Mouse (Mus musculus): ENCODE data around the gene Ppfibp1. TPM values are rescaled to one million over a fixed set of nuclear protein-coding genes. Genes with fewer than 3 reads are reported as not detected.
A peak's percentile ranks its signal among the peaks of the same experiment; 100 is the strongest.

Ppfibp1 gene
- 15.2 and 17.7 TPM in 2 replicates for polyA plus RNA-seq (2015; fragmentation: Nextera tagmentation; extraction: Ambion mirVana)

DNA sequence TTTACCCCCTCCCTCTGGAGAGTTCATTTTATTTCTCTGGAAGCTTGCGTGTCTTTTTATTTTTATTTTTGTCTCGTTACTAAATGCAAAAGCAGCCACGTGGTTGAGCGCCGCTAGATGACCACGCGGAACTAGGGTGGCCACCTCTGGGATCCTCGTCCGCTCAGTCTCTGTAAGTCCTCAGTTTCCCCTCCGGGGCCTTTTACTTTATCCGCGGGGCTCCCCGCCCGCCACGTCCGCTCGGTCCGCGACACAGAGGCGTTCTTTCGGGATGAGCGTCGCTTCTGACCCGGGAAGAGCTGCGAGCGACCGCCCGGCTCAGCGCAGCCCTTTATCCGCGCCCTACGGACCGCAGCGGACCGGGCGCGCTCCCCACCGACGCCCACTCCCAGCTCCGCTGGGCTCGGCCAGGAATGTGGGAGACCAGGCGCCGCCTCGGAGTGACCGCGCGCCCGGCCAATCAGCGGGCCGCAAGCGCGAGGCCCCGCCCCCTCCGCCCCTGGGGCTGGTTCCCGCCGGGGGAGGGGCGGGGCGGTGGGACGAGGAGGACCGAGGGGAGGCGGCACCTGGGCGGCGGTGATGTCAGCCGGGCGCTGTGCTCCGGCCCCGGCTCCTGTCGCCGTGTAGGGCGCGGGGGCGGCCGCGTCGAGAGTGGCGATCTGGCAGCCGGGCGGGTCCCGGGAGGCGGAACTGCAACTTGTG lies at the start of gene Ppfibp1:
Gene Ppfibp1, plus strand, starts transcription at position 530 of the 702 bp plus-strand sequence.
- Histone ChIP-seq H3K27ac (replicated peaks) (no peak within 1 kb of the TSS; the same call in 1 of the 2 replicates), H3K4me1 (replicated peaks) (0 out of 2 replicates have a peak, but pooled peaks cover 10% of the 10 kb centered on the region), H3K4me2 (peak within 1 kb of the TSS; percentile 81), H3K4me3 (peak within 1 kb of the TSS; percentile 73), H3K27me3 (peaks cover 64% of the 10 kb centered on the region), H3K9ac (peak within 1 kb of the TSS; percentile 84), H3K36me3 (no peaks in the 10 kb centered on the region), H3K9me3 (no peaks in the 10 kb centered on the region)
- peak; percentile 97 for ATAC-seq (ENCODE audit: low read depth)
- under 1% methylated on average over 77 of the region's 80 CpGs for WGBS

DNA sequence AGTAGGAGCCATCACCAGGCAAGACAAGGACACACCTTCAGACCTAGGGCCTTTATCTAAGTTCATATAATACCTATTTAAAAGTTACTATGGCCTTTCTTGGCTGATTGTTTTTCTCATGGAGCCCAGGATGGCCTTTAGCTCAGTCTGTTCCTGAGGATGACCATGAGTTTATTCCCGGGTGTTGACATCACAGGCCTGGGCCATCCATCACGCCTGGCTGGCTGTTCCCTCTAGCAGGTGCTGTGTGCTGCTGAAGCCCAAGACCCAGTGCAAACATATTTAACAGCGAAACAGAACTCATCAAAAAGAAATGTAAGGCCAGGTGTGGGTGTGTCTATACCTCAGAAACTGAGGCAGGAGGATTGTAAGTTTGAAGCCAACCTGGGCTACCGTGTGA lies 49.4 kb upstream of the Ppfibp1 start:
- Histone ChIP-seq H3K27ac (replicated peaks) (no peak overlapping the region), H3K4me1 (replicated peaks) (no peaks in the 10 kb centered on the region; the same call in 1 of the 2 replicates), H3K4me2 (no peak overlapping the region), H3K9ac (no peak overlapping the region), H3K9me3 (no peaks in the 10 kb centered on the region), H3K36me3 (no peaks in the 10 kb centered on the region), H3K27me3 (no peaks in the 10 kb centered on the region), H3K4me3 (no peak overlapping the region)
- no peak for ATAC-seq (ENCODE audit: low read depth)
- 89% methylated on average over 4 of the region's 4 CpGs for WGBS

DNA sequence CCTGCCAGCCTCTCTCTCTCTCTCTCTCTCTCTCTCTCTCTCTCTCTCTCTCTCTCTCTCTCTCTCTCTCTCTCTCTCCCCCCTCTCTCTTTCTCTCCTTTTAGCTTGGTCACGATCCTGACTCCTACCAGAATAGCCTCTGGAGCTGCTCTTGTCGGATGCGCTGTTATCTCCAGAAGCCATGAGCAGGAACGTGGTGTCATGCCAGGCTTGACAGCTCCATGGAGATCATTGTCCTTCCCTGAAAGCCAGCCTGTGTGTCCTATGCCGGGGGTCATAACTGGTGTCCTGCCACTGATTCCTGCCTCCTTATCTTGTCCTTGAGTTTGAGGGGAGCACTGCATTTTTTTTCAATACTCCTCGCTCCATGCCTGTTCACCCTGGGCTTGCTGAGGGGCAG lies 43.4 kb upstream of the Ppfibp1 start:
- H3K9ac ChIP-seq, result no peak overlapping the region
- no peaks in the 10 kb centered on the region for H3K9me3 ChIP-seq
- 88% methylated on average over 6 of the region's 6 CpGs for whole genome bisulfite sequencing
- H3K4me1 ChIP-seq (replicated peaks), result no peaks in the 10 kb centered on the region
- H3K4me2 ChIP-seq, result no peak overlapping the region
- no peak overlapping the region for H3K4me3 ChIP-seq
- H3K36me3 ChIP-seq, result no peaks in the 10 kb centered on the region
- H3K27me3 ChIP-seq, result no peaks in the 10 kb centered on the region
- H3K27ac ChIP-seq (replicated peaks), result no peak overlapping the region
- no peak for ATAC-seq (ENCODE audit: low read depth)

DNA sequence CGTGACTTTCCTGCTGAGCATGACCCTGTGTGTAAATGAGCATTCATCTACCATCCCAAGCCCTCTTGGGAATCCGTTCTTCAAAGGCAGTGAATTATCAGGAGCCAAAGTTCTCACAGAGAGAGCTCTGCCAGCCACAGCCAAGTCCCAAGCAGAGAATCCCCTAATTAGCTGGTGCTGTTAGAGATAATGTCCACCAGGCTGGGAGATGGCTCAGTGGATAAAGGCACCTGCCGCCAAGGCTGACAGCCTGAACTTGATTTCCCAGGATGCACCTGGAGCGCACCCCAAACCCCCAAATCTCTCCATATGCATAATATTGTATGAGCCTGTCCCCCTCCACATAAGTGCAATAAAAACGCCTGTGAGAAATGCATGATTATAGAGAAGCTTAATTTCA lies 42.9 kb upstream of the Ppfibp1 start:
- Histone ChIP-seq H3K27me3 (no peaks in the 10 kb centered on the region), H3K4me2 (no peak overlapping the region), H3K9ac (no peak overlapping the region), H3K4me1 (replicated peaks) (no peaks in the 10 kb centered on the region), H3K36me3 (no peaks in the 10 kb centered on the region), H3K4me3 (no peak overlapping the region), H3K9me3 (no peaks in the 10 kb centered on the region), H3K27ac (replicated peaks) (no peak overlapping the region)
- ATAC-seq (ENCODE audit: low read depth), result no peak
- WGBS, result 75% methylated on average over 5 of the region's 5 CpGs

DNA sequence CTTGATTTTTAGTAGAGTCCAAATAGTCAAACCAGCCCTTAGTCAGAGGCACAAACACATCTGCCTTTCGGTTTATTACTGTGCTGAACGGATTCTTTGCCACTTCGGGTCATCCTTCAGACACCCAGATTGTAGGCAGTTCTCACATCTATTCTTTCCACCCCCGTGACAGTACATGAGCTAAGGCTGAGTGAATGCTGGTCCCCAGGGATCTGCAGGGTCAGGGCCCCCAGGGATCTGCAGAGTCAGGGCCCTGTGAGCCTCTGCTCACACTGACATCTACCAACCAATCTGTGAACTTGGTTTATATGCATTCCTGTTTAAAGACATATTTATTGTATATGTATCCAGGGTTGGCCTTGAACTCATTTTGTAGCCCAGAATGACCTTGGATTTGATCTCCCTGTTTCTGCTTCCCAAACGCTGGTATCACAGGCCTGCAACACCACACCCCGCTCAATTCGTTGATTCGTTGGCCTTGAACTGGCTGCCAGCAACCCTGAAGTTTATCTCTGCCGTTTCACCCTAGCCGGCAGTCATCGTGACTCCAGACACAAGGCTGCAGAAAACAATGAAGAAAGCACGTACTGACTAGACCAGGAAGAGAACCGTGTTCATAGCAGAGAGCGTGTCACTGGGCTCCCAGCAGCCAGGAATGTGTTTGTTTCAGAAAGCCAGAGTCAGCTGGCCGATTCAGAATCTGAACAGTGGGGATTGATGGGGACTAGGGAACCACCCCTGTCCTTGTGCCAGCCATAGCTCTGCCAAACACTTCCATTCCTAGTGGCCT lies 42.1 kb upstream of the Ppfibp1 start:
- 78% methylated on average over 15 of the region's 15 CpGs for WGBS
- peak; percentile 65; the same call in 1 of the 2 replicates for ATAC-seq (ENCODE audit: low read depth)

DNA sequence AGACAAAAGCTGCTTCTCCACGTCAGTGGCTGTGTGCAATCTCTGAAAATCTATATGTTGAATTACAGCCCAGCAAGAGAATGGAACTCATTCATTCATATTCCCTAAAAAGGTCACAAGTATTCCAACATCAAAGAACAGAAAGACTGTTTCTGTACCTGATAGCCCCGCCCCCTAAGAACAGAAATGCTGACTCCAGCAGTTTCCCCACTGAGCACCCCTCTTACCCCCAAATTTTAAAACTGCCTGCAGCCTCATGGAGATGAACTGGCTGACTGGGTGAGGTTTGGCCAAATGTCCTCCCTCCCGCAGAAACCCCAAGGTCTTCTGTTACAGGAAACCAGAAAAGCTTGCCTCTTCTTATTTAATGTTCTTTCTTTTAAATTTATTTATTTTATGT lies 40.9 kb upstream of the Ppfibp1 start:
- H3K9me3 ChIP-seq, result no peaks in the 10 kb centered on the region
- 80% methylated on average over 3 of the region's 3 CpGs for WGBS
- no peak overlapping the region for H3K4me3 ChIP-seq
- ATAC-seq (ENCODE audit: low read depth), result no peak
- H3K4me2 ChIP-seq, result no peak overlapping the region
- H3K4me1 ChIP-seq (replicated peaks), result no peaks in the 10 kb centered on the region
- H3K36me3 ChIP-seq, result no peaks in the 10 kb centered on the region
- no peak overlapping the region for H3K27ac ChIP-seq (replicated peaks)
- no peaks in the 10 kb centered on the region for H3K27me3 ChIP-seq
- H3K9ac ChIP-seq, result no peak overlapping the region

More for the DNA sequence above, 42.1 kb upstream of the Ppfibp1 start:
- Histone ChIP-seq H3K27ac (replicated peaks) (0 out of 2 replicates have a peak overlapping the region, but pooled peaks have one; percentile 18), H3K4me1 (replicated peaks) (no peaks in the 10 kb centered on the region), H3K36me3 (no peaks in the 10 kb centered on the region), H3K4me2 (no peak overlapping the region), H3K9ac (no peak overlapping the region), H3K9me3 (no peaks in the 10 kb centered on the region), H3K27me3 (no peaks in the 10 kb centered on the region), H3K4me3 (no peak overlapping the region)

DNA sequence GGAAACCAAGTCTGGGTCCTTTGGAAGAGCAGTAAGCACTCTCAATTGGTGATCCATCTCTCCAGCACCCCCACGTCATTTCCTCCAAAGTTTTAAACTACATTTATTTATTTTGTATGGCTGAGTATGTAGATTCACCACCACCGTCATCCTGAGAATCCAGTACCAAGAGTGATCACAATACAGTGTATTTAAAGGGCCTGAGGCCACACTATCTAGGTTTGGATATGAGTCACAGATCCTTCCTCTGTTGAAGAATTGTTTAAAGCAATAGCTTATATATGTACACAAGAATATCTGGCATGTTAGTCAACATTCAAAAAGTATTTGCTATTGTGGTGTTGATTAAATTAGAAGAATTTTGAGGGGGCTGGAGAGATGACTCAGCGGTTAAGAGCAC lies 40.0 kb upstream of the Ppfibp1 start:
- Histone ChIP-seq H3K27ac (replicated peaks) (no peak overlapping the region), H3K9me3 (no peaks in the 10 kb centered on the region), H3K9ac (no peak overlapping the region), H3K4me3 (no peak overlapping the region), H3K4me1 (replicated peaks) (no peaks in the 10 kb centered on the region), H3K27me3 (no peaks in the 10 kb centered on the region), H3K36me3 (no peaks in the 10 kb centered on the region), H3K4me2 (no peak overlapping the region)
- WGBS, result 87% methylated on average over 3 of the region's 3 CpGs
- ATAC-seq (ENCODE audit: low read depth), result no peak

DNA sequence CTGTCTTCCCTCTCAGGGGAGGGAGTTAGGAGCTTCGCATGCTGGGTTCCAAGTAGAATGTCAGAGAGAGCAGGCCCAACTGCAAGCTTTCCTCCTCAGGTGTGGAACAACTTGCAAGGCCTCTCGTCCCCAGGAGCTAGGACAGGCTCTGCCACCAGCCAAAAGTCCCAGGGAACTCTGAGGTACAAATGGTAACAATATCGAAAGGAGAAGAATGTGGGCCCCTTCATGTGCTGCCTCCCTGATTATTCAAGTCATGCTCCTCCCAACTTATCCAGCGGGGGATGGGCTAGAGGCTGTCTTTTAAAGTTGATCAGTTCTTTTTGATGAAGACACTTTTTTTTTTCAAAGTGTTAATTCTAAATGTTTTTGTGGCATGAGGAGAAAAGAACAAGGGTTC lies 38.2 kb upstream of the Ppfibp1 start, which contains the start of gene Smco2:
Gene Smco2, plus strand, starts transcription at position 55 of the 400 bp plus-strand sequence.
- 73% methylated on average over 4 of the region's 4 CpGs for WGBS
- H3K27me3 ChIP-seq, result no peaks in the 10 kb centered on the region
- H3K9ac ChIP-seq, result no peak within 1 kb of the TSS
- H3K4me3 ChIP-seq, result no peak within 1 kb of the TSS
- H3K36me3 ChIP-seq, result no peaks in the 10 kb centered on the region
- no peaks in the 10 kb centered on the region for H3K4me1 ChIP-seq (replicated peaks)
- no peak within 1 kb of the TSS for H3K27ac ChIP-seq (replicated peaks)
- no peaks in the 10 kb centered on the region for H3K9me3 ChIP-seq
- no peak for ATAC-seq (ENCODE audit: low read depth)
- no peak within 1 kb of the TSS for H3K4me2 ChIP-seq

DNA sequence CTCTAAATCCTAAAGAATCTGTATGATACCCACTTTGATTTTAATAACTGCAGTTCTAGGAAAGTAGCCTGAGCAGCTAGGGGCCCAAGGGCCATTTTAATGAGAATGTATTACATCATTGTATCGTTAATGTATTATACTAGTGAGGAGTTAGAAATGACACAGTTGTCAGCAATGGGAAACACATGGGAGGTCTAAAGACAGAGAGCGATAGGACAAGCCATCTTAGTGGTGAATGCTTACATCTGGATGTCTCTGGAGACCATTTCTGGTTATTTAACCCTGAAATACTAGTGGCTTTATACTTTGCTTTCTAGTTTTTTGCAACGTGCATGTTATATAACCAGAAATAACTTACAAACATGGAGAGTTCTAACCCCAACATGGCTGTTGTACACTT lies 36.4 kb upstream of the Ppfibp1 start:
- H3K4me2 ChIP-seq, result no peak overlapping the region
- no peaks in the 10 kb centered on the region for H3K4me1 ChIP-seq (replicated peaks)
- ATAC-seq (ENCODE audit: low read depth), result no peak
- no peaks in the 10 kb centered on the region for H3K9me3 ChIP-seq
- H3K9ac ChIP-seq, result no peak overlapping the region
- WGBS, result 87% methylated on average over 3 of the region's 3 CpGs
- H3K27ac ChIP-seq (replicated peaks), result no peak overlapping the region
- H3K36me3 ChIP-seq, result no peaks in the 10 kb centered on the region
- H3K27me3 ChIP-seq, result no peaks in the 10 kb centered on the region
- no peak overlapping the region for H3K4me3 ChIP-seq

DNA sequence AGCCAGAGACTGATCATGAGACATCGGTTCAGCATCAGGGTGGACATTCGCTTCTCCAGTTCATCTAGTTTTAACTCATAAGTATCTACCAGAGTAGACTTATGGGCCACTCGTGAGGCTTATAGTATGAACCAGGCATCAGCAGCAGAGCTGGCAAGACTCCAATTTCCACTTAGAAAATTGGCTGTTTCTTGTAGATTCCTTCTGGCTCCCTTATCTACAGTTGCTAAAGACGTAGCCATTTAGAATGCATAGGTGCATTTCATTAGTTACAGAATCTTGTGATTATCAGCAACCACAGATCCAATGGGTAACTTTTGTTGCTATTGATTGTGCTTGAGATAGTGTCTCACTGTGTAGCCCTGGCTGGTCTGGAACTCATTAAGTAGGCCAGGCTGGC lies 35.5 kb upstream of the Ppfibp1 start:
- WGBS, result 86% methylated on average over 4 of the region's 4 CpGs
- H3K4me2 ChIP-seq, result no peak overlapping the region
- H3K27me3 ChIP-seq, result no peaks in the 10 kb centered on the region
- no peak overlapping the region for H3K4me3 ChIP-seq
- no peak overlapping the region for H3K27ac ChIP-seq (replicated peaks)
- ATAC-seq (ENCODE audit: low read depth), result no peak
- no peaks in the 10 kb centered on the region for H3K36me3 ChIP-seq
- H3K9me3 ChIP-seq, result no peaks in the 10 kb centered on the region
- no peaks in the 10 kb centered on the region for H3K4me1 ChIP-seq (replicated peaks)
- no peak overlapping the region for H3K9ac ChIP-seq

DNA sequence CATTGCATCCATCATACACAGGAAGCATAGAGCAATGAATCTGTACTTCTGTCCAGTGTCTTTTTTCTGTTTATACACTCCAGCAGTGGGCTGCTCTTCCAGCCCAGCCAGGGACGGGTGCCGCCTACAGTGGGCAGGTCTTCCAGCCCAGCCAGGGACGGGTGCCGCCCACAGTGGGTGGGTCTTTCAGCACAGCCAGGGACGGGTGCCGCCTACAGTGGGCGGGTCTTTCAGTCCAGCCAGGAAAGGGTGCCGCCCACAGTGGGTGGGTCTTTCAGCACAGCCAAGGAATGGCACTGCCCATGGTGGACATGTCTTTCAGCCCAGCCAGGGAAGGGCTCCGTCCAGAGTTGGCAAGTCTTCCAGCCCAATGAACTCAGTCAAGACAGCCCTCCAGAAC lies 33.1 kb upstream of the Ppfibp1 start:
- Histone ChIP-seq H3K27me3 (no peaks in the 10 kb centered on the region), H3K9ac (no peak overlapping the region), H3K27ac (replicated peaks) (no peak overlapping the region), H3K4me2 (no peak overlapping the region), H3K36me3 (no peaks in the 10 kb centered on the region), H3K4me3 (no peak overlapping the region), H3K4me1 (replicated peaks) (no peaks in the 10 kb centered on the region), H3K9me3 (no peaks in the 10 kb centered on the region)
- 92% methylated on average over 9 of the region's 9 CpGs for WGBS
- ATAC-seq (ENCODE audit: low read depth), result no peak

DNA sequence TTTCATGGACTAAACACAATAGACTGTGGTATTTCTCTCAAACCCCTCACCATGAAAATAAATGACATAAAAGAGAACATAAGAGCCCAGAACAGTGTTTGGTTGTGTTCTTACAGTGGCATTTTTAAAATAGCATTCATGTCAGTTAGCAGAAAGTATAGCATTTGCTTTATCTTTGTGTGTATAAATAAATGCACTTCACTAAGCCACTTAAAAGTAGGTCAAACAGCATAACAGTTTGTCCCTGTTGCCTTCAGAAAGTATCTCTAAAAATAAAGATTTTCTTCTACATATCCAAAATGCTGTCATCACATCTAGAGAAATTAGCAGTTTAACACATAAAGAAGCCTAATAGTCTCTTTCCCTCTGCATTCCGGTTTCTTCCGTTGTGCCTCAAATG lies 30.9 kb upstream of the Ppfibp1 start:
- Histone ChIP-seq H3K4me2 (no peak overlapping the region), H3K9ac (no peak overlapping the region), H3K36me3 (no peaks in the 10 kb centered on the region), H3K4me1 (replicated peaks) (no peaks in the 10 kb centered on the region), H3K27me3 (no peaks in the 10 kb centered on the region), H3K4me3 (no peak overlapping the region), H3K27ac (replicated peaks) (no peak overlapping the region), H3K9me3 (no peaks in the 10 kb centered on the region)
- no peak for ATAC-seq (ENCODE audit: low read depth)
- WGBS, result 91% methylated on average over 2 of the region's 2 CpGs
